Mouse (Mus musculus) lung, embryonic 15.5 days (tissue): Measurements from ENCODE around the gene Gdf1. TPM values are rescaled to one million over a fixed set of nuclear protein-coding genes. Genes with fewer than 3 reads are reported as not detected.

ENCODE experiments used
- ATAC-seq: fragments of 200-750 bp; cut with Nextera tagmentation; 2 replicates; pipeline ENCODE4 v1.8.0; 2017; ENCODE audit warnings: moderate number of reproducible peaks, borderline replicate concordance; ENCODE audit not compliant: low FRiP score, low TSS enrichment; ENCODE audit errors: extremely low read depth
- H3K27ac ChIP-seq: fragments of 300-500 bp; sonication (generic); 2 replicates; pipeline ENCODE4 v1.5.1; 2015; ENCODE audit warnings: moderate library complexity, mild to moderate bottlenecking, inconsistent platforms
- H3K27me3 ChIP-seq: fragments of 300-500 bp; sonication (generic); 2 replicates; pipeline ENCODE4 v1.6.1; 2015; ENCODE audit warnings: inconsistent platforms
- H3K36me3 ChIP-seq: fragments of 300-500 bp; sonication (generic); 2 replicates; pipeline ENCODE4 v1.6.1; 2015; ENCODE audit warnings: inconsistent platforms
- H3K4me1 ChIP-seq: fragments of 300-500 bp; sonication (generic); 2 replicates; pipeline ENCODE4 v1.6.1; 2015; ENCODE audit warnings: inconsistent platforms
- H3K4me2 ChIP-seq: fragments of 300-500 bp; sonication (generic); 2 replicates; pipeline ENCODE4 v1.6.1; 2015; ENCODE audit warnings: inconsistent platforms, mild to moderate bottlenecking, moderate library complexity
- H3K4me3 ChIP-seq: fragments of 300-500 bp; sonication (generic); 2 replicates; pipeline ENCODE4 v1.5.1; 2015; ENCODE audit warnings: mild to moderate bottlenecking, inconsistent platforms
- H3K9ac ChIP-seq: fragments of 300-500 bp; sonication (generic); 2 replicates; pipeline ENCODE4 v1.6.1; 2015; ENCODE audit warnings: inconsistent platforms
- H3K9me3 ChIP-seq: fragments of 300-500 bp; sonication (generic); 2 replicates; pipeline ENCODE4 v1.6.1; 2016; ENCODE audit warnings: inconsistent platforms
- whole genome bisulfite sequencing: fragments of 180-500 bp; shearing (Covaris S2); methylation state at CpG from one replicate; pipeline ENCODE4 v1.1.7; 2015; 5-methylcytosine and 5-hydroxymethylcytosine counted together
- polyA plus RNA-seq: library from polyadenylated mRNA; unstranded; fragments of >200 nt; fragmentation: Nextera tagmentation; extraction: Ambion mirVana; gene quantifications from 2 replicates; pipeline ENCODE4 v1.2.1, GENCODE M21; 2015

The Gdf1 gene
- polyA plus RNA-seq, 1 experiment from 2014 or later = 1.0 TPM

GRCm38 (mm10) chr8:70352000-70352384 is 22.4 kb downstream of the Gdf1 start:
- WGBS = 10% methylated on average over 3 of the region's 3 CpGs
- peak overlapping the region; percentile 94; the same call in 1 of the 2 replicates for H3K27ac ChIP-seq
- no peak for ATAC-seq

GRCm38 (mm10) chr8:70352657-70353151 is 23.1 kb downstream of the Gdf1 start:
- Histone ChIP-seq H3K36me3 (peaks cover 14% of the 10 kb centered on the region), H3K27ac (peak overlapping the region; percentile 94), H3K4me1 (peaks cover 47% of the 10 kb centered on the region), H3K9me3 (no peaks in the 10 kb centered on the region), H3K4me2 (peak overlapping the region; percentile 95), H3K9ac (peak overlapping the region; percentile 97), H3K4me3 (peak overlapping the region; percentile 89), H3K27me3 (no peaks in the 10 kb centered on the region)
- WGBS = under 1% methylated on average over 64 of the region's 64 CpGs
- ATAC-seq = peak; percentile 47

More at GRCm38 (mm10) chr8:70352000-70352384, 22.4 kb downstream of the Gdf1 start:
- Histone ChIP-seq H3K27me3 (no peaks in the 10 kb centered on the region), H3K4me2 (peak overlapping the region; percentile 95), H3K9ac (peak overlapping the region; percentile 97), H3K4me1 (peaks cover 48% of the 10 kb centered on the region), H3K4me3 (peak overlapping the region; percentile 89), H3K9me3 (no peaks in the 10 kb centered on the region), H3K36me3 (peaks cover 14% of the 10 kb centered on the region)

DNA sequence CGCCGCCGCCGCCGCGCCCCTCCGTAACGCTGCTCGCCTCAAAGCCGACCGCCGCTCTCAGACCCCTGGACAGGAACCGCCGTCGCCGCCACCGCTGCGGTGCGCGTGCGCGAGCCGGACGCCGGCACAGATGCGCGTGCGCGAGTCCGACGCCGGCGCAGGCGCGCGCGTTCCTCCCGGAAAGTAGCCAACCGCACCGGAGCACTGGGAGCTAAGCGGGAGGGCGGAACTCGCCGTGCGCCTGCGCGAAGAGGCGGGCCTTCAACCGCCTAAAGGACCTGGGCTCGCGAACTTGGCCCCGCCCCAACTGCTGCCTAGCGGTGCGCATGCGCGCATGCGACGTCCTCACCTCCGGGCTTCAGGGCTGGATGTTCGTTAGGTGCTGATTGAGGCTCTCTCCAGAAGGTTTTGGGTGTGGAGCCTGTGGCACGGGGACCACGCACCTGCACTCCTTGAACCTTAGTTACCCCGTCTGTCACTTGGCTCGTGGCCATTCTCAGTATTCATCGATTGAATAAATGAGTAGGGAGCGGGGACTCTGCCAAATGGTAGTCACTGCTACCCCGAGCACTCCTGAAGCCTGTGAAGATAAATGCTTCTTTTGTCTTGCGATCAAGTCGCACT is 23.7 kb downstream of the Gdf1 start, which contains the start of gene Upf1:
TSS of gene Upf1 (minus strand) at position 85 of the 624 bp plus-strand sequence.
- Histone ChIP-seq H3K4me1 (peaks cover 43% of the 10 kb centered on the region), H3K27ac (peak within 1 kb of the TSS; percentile 94), H3K4me3 (peak within 1 kb of the TSS; percentile 89), H3K27me3 (no peaks in the 10 kb centered on the region), H3K9ac (peak within 1 kb of the TSS; percentile 97), H3K9me3 (no peaks in the 10 kb centered on the region), H3K4me2 (peak within 1 kb of the TSS; percentile 95), H3K36me3 (peaks cover 11% of the 10 kb centered on the region)
- peak; percentile 89 for ATAC-seq
- WGBS = under 1% methylated on average over 57 of the region's 69 CpGs

DNA sequence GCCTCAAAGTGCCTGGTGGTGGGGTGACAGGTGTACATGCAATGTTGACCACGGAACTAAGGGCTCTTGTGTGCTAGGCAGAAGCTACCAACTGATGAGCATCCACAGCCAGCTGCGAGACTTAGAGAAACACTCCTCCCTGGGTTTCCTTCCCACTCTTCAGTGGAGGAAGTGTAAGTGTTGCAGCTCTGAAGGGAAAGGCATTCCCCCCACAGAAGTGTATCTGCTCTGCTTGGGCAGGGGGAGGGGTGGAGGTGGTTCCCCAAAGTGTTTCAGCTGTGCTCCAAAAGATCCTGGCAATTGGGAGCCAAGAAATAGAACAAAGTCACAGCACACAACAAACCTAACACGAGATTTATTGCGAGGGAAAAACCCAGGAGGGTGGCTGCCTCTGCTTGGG is 24.4 kb downstream of the Gdf1 start:
- H3K27ac ChIP-seq = peak overlapping the region; percentile 59
- WGBS = 58% methylated on average over 4 of the region's 4 CpGs
- H3K9ac ChIP-seq = peak overlapping the region; percentile 52
- no peaks in the 10 kb centered on the region for H3K27me3 ChIP-seq
- H3K9me3 ChIP-seq = no peaks in the 10 kb centered on the region
- no peak for ATAC-seq
- peaks cover 36% of the 10 kb centered on the region for H3K4me1 ChIP-seq
- peak overlapping the region; percentile 95 for H3K4me2 ChIP-seq
- peaks cover 4% of the 10 kb centered on the region for H3K36me3 ChIP-seq
- peak overlapping the region; percentile 89 for H3K4me3 ChIP-seq

GRCm38 (mm10) chr8:70356111-70356510 is 26.5 kb downstream of the Gdf1 start:
- peaks cover 21% of the 10 kb centered on the region for H3K4me1 ChIP-seq
- H3K36me3 ChIP-seq = no peaks in the 10 kb centered on the region
- H3K27ac ChIP-seq = no peak overlapping the region
- 82% methylated on average over 1 of the region's 1 CpGs for WGBS
- ATAC-seq = no peak
- H3K4me2 ChIP-seq = no peak overlapping the region
- H3K9me3 ChIP-seq = no peaks in the 10 kb centered on the region
- 0 out of 2 replicates have a peak, but pooled peaks cover 4% of the 10 kb centered on the region for H3K27me3 ChIP-seq
- H3K4me3 ChIP-seq = no peak overlapping the region
- H3K9ac ChIP-seq = no peak overlapping the region

DNA sequence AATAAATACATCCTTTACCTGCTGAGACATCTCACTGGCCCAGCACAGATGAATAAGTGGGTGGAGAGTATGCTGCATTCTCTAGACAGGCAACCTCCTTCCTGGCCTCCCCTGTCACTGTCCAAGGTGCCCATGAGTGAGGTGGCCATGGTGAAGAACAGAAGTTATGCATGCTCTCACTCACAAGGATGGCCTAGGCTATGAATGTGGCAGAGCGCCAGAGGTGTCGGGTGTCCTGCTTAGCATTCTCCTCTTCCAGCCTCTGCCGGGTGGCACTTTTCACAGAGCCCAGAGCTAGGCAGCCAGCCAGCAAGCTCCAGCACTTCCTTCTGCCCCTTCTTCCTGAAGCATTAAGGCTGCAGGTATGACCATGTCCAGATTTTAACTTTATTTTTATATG is 29.8 kb downstream of the Gdf1 start:
- WGBS = 16% methylated on average over 3 of the region's 3 CpGs
- H3K9ac ChIP-seq = no peak overlapping the region
- H3K9me3 ChIP-seq = no peaks in the 10 kb centered on the region
- no peaks in the 10 kb centered on the region for H3K36me3 ChIP-seq
- H3K4me3 ChIP-seq = no peak overlapping the region
- no peak overlapping the region for H3K27ac ChIP-seq
- 0 out of 2 replicates have a peak, but pooled peaks cover 4% of the 10 kb centered on the region for H3K27me3 ChIP-seq
- no peak overlapping the region for H3K4me2 ChIP-seq
- peaks cover 4% of the 10 kb centered on the region; the same call in 1 of the 2 replicates for H3K4me1 ChIP-seq
- no peak for ATAC-seq

- H3K27ac ChIP-seq = no peak overlapping the region
- WGBS = 50% methylated on average over 4 of the region's 4 CpGs
- no peak overlapping the region for H3K4me3 ChIP-seq
- 0 out of 2 replicates have a peak, but pooled peaks cover 4% of the 10 kb centered on the region for H3K27me3 ChIP-seq
- H3K36me3 ChIP-seq = no peaks in the 10 kb centered on the region
- H3K9ac ChIP-seq = no peak overlapping the region
- H3K4me2 ChIP-seq = no peak overlapping the region
- H3K9me3 ChIP-seq = no peaks in the 10 kb centered on the region
- 0 out of 2 replicates have a peak, but pooled peaks cover 2% of the 10 kb centered on the region for H3K4me1 ChIP-seq
- ATAC-seq = no peak
These were observed 31.2 kb downstream of the Gdf1 start for GRCm38 (mm10) chr8:70360769-70361168.

DNA sequence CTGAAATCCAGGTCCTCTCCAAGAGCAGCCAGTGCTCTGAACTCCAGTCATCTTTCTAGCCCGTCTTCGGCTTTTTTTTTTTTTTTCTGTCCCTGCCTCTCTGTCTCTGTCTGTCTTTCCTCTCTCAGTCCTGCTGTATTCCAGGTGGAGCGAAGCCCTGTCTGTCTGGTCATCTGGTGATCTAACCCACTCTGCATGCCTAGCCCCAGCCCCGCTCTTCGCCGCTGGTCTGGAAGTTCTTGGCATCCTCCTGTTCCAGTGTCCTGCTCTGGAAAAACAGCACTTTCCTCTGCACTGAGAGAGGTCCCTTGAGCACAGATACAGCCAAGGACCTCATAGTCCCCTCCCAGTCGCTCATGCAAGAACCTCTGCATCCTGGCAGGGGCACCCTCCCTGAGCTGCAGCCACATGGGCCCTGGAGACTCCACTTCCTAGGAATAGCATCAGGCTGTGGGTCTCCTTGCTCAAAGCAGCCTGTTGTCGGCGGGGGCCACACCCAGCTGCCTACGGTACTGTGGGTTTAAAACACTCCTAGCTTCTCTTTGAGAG is 31.9 kb downstream of the Gdf1 start:
- Histone ChIP-seq H3K36me3 (no peaks in the 10 kb centered on the region), H3K4me1 (0 out of 2 replicates have a peak, but pooled peaks cover 8% of the 10 kb centered on the region), H3K9ac (no peak overlapping the region), H3K27me3 (0 out of 2 replicates have a peak, but pooled peaks cover 4% of the 10 kb centered on the region), H3K27ac (no peak overlapping the region), H3K4me2 (no peak overlapping the region), H3K4me3 (no peak overlapping the region), H3K9me3 (no peaks in the 10 kb centered on the region)
- ATAC-seq = no peak
- WGBS = 68% methylated on average over 10 of the region's 10 CpGs

DNA sequence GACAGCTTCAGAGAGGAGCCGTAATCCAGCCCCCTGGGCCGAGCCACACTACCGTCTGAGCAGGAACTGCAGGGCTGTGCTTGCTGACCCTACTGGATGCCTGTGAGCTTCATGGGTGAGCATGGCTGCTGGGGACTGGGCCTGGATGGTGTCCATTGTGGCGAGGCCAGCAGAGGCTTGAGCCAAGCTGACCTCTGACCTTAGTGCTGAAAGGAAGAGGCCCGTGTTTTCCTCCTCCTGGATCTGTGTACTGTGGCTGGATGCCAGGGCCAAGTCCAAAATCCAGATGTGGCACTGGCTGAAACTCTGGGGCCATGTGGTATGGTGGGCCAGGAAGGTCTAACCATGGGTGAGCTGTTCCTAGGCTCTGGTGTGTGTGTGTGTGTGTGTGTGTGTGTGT is 34.4 kb downstream of the Gdf1 start:
- Histone ChIP-seq H3K27ac (no peak overlapping the region), H3K9me3 (no peaks in the 10 kb centered on the region), H3K36me3 (no peaks in the 10 kb centered on the region), H3K4me2 (no peak overlapping the region), H3K9ac (no peak overlapping the region), H3K27me3 (0 out of 2 replicates have a peak, but pooled peaks cover 4% of the 10 kb centered on the region), H3K4me1 (0 out of 2 replicates have a peak, but pooled peaks cover 14% of the 10 kb centered on the region), H3K4me3 (no peak overlapping the region)
- WGBS = 32% methylated on average over 5 of the region's 5 CpGs
- no peak for ATAC-seq

DNA sequence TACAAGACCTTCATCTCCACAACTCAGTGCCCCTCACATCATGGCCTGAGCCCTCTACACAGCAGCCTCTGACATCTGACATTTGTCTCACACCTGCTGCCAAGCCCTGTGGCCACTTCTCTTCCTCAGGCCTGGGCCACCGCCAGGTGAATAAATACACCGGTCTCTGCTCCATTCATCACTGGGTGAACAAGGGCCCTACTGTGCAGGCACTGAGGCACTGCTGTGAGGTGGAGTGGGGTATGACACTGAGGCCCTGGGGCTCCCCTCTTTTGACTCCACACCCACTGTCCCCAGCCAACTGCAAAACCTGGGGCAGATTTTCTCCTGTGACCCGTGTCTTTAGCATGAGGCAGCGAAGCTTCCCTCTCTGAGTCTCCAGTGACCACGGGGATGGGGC is 37.0 kb downstream of the Gdf1 start:
- ATAC-seq = peak; percentile 61; the same call in 1 of the 2 replicates
- Histone ChIP-seq H3K27me3 (peaks cover 3% of the 10 kb centered on the region), H3K27ac (0 out of 2 replicates have a peak overlapping the region, but pooled peaks have one; percentile 1), H3K9me3 (no peaks in the 10 kb centered on the region), H3K9ac (no peak overlapping the region), H3K4me3 (no peak overlapping the region), H3K4me1 (0 out of 2 replicates have a peak, but pooled peaks cover 14% of the 10 kb centered on the region), H3K4me2 (no peak overlapping the region), H3K36me3 (no peaks in the 10 kb centered on the region)
- WGBS = 46% methylated on average over 5 of the region's 5 CpGs

DNA sequence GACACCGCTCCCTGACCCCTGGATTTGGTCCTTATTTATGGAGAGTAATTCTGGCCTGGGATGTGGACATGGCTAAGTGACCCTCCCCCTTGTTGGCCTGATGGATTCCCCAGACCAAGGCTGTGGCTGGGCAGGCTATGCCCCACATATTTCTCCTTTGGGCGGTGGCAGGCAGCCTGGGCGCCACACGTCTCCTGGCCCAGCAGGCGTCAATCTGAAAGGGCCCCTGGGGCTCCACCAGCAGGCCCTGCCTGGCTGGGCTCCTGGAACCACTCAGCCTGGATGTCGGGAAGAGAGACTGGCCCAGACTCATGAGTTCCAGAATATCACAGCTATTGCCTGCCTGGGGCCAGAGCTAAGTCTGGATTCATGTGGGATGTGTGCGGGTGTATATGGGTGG is 40.9 kb downstream of the Gdf1 start:
- Histone ChIP-seq H3K27ac (no peak overlapping the region), H3K9me3 (0 out of 2 replicates have a peak, but pooled peaks cover 4% of the 10 kb centered on the region), H3K4me2 (no peak overlapping the region), H3K4me3 (no peak overlapping the region), H3K27me3 (peaks cover 42% of the 10 kb centered on the region), H3K36me3 (no peaks in the 10 kb centered on the region), H3K4me1 (peaks cover 34% of the 10 kb centered on the region), H3K9ac (no peak overlapping the region)
- WGBS = 84% methylated on average over 7 of the region's 7 CpGs
- ATAC-seq = no peak

- no peaks in the 10 kb centered on the region for H3K36me3 ChIP-seq
- no peak for ATAC-seq
- H3K9me3 ChIP-seq = 0 out of 2 replicates have a peak, but pooled peaks cover 4% of the 10 kb centered on the region
- no peak overlapping the region for H3K27ac ChIP-seq
- no peak overlapping the region for H3K9ac ChIP-seq
- no peak overlapping the region for H3K4me3 ChIP-seq
- peaks cover 38% of the 10 kb centered on the region for H3K4me1 ChIP-seq
- no peak overlapping the region for H3K4me2 ChIP-seq
- 20% methylated on average over 6 of the region's 6 CpGs for WGBS
- H3K27me3 ChIP-seq = peaks cover 57% of the 10 kb centered on the region
These were observed 42.3 kb downstream of the Gdf1 start for GRCm38 (mm10) chr8:70371951-70372350.
